Mouse (Mus musculus): ENCODE results near the gene Cd247. TPM values are rescaled to one million over a fixed set of nuclear protein-coding genes. Genes with fewer than 3 reads are reported as not detected.

The Cd247 gene
- polyA plus RNA-seq, 1 experiment from 2014 or later, result 2.2 TPM

DNA sequence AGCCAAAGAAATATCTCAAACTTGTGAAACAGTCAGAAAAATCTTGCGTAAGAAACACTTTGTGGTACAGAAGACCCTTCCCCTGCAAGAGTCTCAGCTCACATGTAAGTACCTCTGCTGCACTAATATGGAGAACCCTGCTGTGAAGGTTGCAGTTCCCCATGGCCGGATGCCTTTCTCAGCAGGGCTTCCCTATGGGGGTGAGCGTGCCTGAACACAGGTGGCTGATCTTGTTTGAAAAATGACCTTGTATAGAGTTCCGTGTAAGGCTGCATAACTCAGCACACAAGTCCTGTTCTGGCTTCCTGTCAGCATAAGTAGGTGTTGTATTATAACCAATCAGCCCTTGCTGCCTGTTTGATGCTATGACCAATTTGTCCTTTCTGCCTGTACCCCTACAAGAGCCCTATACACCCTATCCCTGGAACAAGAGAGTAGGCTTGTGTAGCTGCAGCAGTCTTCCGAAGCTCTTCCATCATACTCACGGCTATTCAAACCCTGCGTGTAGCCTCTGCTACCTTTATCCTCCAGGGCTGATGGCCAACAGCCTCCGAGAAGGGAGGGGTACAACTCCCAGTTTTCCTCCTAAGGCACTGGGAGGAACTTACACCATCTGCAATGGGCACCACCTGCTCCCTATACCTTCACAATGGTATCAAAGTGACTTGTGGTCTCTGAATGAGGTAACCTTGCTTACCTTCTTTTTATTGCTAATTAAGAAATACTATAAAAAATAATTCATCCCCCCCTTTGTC is 93.8 kb downstream of the Cd247 start:
- DNase-seq (ENCODE audit: low spot score), result no peak
- 72% methylated on average over 8 of the region's 8 CpGs for WGBS
- Histone ChIP-seq H3K27me3 (ENCODE audit: control insufficient read depth, insufficient read depth, low read length) (no peaks in the 10 kb centered on the region), H3K9ac (replicated peaks; ENCODE audit: low read length) (no peak overlapping the region), H3K9me3 (replicated peaks; ENCODE audit: control insufficient read depth, low read length) (no peaks in the 10 kb centered on the region), H3K4me2 (ENCODE audit: low read depth, low read length) (no peak overlapping the region), H3K4me1 (ENCODE audit: control insufficient read depth, insufficient read depth, low read length) (no peaks in the 10 kb centered on the region), H3K4me3 (ENCODE audit: low read depth, low read length) (no peak overlapping the region), H3K27ac (replicated peaks; ENCODE audit: low read depth, low read length) (no peak overlapping the region), H3K36me3 (replicated peaks; ENCODE audit: control insufficient read depth, insufficient read depth, low read depth, low read length) (no peaks in the 10 kb centered on the region)
- no peak for ATAC-seq (replicated peaks; ENCODE audit: insufficient number of reproducible peaks, low FRiP score, low TSS enrichment, low read depth)

DNA sequence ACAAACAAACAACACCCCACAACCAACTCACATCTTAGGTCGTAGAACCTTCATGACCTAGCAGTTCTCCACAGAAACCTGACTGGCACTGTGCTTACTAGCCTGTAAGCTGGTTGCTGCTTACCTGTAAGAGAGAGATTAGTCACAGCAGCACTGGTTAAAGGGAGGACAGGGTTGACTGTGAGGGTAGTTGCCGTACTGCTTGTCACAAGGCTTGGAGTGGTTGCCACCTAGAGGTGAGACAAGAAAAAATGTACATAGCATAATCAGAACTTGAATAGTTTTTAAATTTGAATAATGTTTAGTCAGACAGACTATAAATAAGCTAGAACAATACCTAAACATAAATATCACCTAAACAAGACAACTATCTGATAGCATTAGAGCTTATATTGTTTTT is 103.2 kb downstream of the Cd247 start:
- no peak overlapping the region for H3K4me2 ChIP-seq (ENCODE audit: low read depth, low read length)
- H3K9ac ChIP-seq (replicated peaks; ENCODE audit: low read length), result no peak overlapping the region
- 80% methylated on average over 2 of the region's 2 CpGs for WGBS
- no peaks in the 10 kb centered on the region for H3K4me1 ChIP-seq (ENCODE audit: control insufficient read depth, insufficient read depth, low read length)
- H3K4me3 ChIP-seq (ENCODE audit: low read depth, low read length), result no peak overlapping the region
- DNase-seq (ENCODE audit: low spot score) (no peak), ATAC-seq (replicated peaks; ENCODE audit: insufficient number of reproducible peaks, low FRiP score, low TSS enrichment, low read depth) (no peak)
- no peaks in the 10 kb centered on the region for H3K9me3 ChIP-seq (replicated peaks; ENCODE audit: control insufficient read depth, low read length)
- no peak overlapping the region for H3K27ac ChIP-seq (replicated peaks; ENCODE audit: low read depth, low read length)
- no peaks in the 10 kb centered on the region for H3K27me3 ChIP-seq (ENCODE audit: control insufficient read depth, insufficient read depth, low read length)
- H3K36me3 ChIP-seq (replicated peaks; ENCODE audit: control insufficient read depth, insufficient read depth, low read depth, low read length), result no peaks in the 10 kb centered on the region

DNA sequence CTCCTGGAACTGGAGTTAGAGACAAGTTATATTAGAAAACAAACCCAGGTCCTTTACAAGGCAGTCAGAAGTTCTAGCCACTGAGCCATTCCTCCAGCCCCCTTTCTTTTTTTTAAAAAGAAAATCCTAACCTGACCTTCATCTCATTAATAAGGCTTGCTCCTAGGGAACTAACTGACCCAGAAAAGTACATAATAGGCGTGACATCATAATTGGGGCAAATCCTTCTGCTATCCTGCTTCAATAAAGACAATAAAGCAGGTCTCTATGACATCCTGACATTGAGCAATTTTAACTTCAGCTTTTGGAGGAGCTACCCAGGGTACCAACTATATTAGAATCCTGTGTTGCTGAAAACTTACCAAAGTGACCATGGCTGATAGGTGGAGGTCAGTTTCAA is 115.1 kb downstream of the Cd247 start:
- no peak overlapping the region for H3K9ac ChIP-seq (replicated peaks; ENCODE audit: low read length)
- H3K4me2 ChIP-seq (ENCODE audit: low read depth, low read length), result no peak overlapping the region
- H3K4me3 ChIP-seq (ENCODE audit: low read depth, low read length), result no peak overlapping the region
- no peaks in the 10 kb centered on the region for H3K27me3 ChIP-seq (ENCODE audit: control insufficient read depth, insufficient read depth, low read length)
- WGBS, result 64% methylated on average over 1 of the region's 1 CpGs
- no peaks in the 10 kb centered on the region; the same call in 1 of the 2 replicates for H3K36me3 ChIP-seq (replicated peaks; ENCODE audit: control insufficient read depth, insufficient read depth, low read depth, low read length)
- DNase-seq (ENCODE audit: low spot score) (no peak), ATAC-seq (replicated peaks; ENCODE audit: insufficient number of reproducible peaks, low FRiP score, low TSS enrichment, low read depth) (no peak)
- H3K9me3 ChIP-seq (replicated peaks; ENCODE audit: control insufficient read depth, low read length), result no peaks in the 10 kb centered on the region
- no peak overlapping the region for H3K27ac ChIP-seq (replicated peaks; ENCODE audit: low read depth, low read length)
- H3K4me1 ChIP-seq (ENCODE audit: control insufficient read depth, insufficient read depth, low read length), result no peaks in the 10 kb centered on the region

DNA sequence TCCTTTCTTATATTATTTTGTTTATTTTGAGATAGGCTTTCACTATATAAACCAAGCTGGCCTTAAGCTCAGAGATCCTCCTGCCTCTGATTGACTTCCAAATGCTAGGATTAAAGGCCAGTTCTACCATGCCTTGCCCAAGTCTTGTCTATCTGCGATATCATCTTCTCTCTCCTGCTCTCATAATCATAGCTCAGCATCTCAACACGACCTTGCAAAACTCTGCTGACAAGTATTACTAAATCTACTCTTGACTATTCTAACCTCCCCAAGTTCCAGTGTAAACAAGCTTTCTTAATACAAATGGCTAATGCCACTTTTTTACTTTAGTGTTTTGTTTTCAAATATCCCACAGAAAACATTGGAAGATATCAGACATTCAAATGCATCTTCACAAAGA is 119.7 kb downstream of the Cd247 start:
- Histone ChIP-seq H3K9me3 (replicated peaks; ENCODE audit: control insufficient read depth, low read length) (no peaks in the 10 kb centered on the region), H3K4me2 (ENCODE audit: low read depth, low read length) (no peak overlapping the region), H3K36me3 (replicated peaks; ENCODE audit: control insufficient read depth, insufficient read depth, low read depth, low read length) (no peaks in the 10 kb centered on the region; the same call in 1 of the 2 replicates), H3K27me3 (ENCODE audit: control insufficient read depth, insufficient read depth, low read length) (no peaks in the 10 kb centered on the region), H3K4me3 (ENCODE audit: low read depth, low read length) (no peak overlapping the region), H3K4me1 (ENCODE audit: control insufficient read depth, insufficient read depth, low read length) (no peaks in the 10 kb centered on the region), H3K27ac (replicated peaks; ENCODE audit: low read depth, low read length) (no peak overlapping the region), H3K9ac (replicated peaks; ENCODE audit: low read length) (no peak overlapping the region)
- no peak for DNase-seq (ENCODE audit: low spot score)
- 96% methylated on average over 2 of the region's 2 CpGs for WGBS
- no peak for ATAC-seq (replicated peaks; ENCODE audit: insufficient number of reproducible peaks, low FRiP score, low TSS enrichment, low read depth)

DNA sequence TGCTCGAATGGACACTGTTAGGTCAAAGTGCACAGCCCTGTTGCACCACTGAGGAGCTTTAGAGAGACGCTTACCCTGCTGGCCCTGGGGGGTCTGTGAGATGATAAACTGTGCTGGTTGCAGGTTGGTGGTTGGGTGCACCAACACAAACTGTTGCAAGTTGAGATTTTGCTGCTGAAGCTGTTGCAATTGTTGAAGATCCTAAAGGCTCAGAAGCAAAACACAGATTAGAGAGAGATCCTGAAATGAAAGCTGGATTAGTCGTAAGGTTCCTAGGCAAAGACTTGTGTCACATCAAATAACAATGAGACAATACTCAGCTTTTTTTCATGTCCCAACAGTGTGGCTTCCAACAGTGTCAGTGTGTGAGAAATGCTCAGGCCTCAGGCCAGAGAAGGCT is 120.3 kb downstream of the Cd247 start:
- 78% methylated on average over 3 of the region's 3 CpGs for WGBS
- no peaks in the 10 kb centered on the region for H3K4me1 ChIP-seq (ENCODE audit: control insufficient read depth, insufficient read depth, low read length)
- no peaks in the 10 kb centered on the region; the same call in 1 of the 2 replicates for H3K36me3 ChIP-seq (replicated peaks; ENCODE audit: control insufficient read depth, insufficient read depth, low read depth, low read length)
- H3K4me2 ChIP-seq (ENCODE audit: low read depth, low read length), result no peak overlapping the region
- no peaks in the 10 kb centered on the region for H3K27me3 ChIP-seq (ENCODE audit: control insufficient read depth, insufficient read depth, low read length)
- ATAC-seq (replicated peaks; ENCODE audit: insufficient number of reproducible peaks, low FRiP score, low TSS enrichment, low read depth) (no peak), DNase-seq (ENCODE audit: low spot score) (no peak)
- H3K9ac ChIP-seq (replicated peaks; ENCODE audit: low read length), result no peak overlapping the region
- no peaks in the 10 kb centered on the region for H3K9me3 ChIP-seq (replicated peaks; ENCODE audit: control insufficient read depth, low read length)
- no peak overlapping the region for H3K27ac ChIP-seq (replicated peaks; ENCODE audit: low read depth, low read length)
- H3K4me3 ChIP-seq (ENCODE audit: low read depth, low read length), result no peak overlapping the region

DNA sequence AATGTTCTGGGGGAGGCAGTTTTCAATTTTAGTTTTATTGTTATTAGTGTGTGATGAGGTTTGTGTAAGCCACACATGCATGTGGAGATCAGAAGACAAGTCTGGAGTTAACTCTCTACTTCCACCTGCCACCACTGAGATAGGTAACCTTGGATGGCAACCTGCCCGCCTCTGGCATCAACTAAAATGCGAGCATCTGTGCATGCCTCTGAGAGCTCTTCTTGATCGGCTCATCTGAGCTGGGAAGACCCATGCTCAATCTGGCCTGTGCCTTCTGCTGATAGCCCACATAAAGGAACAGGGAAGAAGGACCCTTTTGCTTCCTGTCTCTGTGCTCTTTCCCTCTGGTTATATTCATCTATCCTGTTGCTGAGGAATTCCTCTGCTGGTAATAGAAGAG is 121.0 kb downstream of the Cd247 start:
- 84% methylated on average over 3 of the region's 3 CpGs for WGBS
- Histone ChIP-seq H3K36me3 (replicated peaks; ENCODE audit: control insufficient read depth, insufficient read depth, low read depth, low read length) (no peaks in the 10 kb centered on the region; the same call in 1 of the 2 replicates), H3K9me3 (replicated peaks; ENCODE audit: control insufficient read depth, low read length) (no peaks in the 10 kb centered on the region), H3K4me3 (ENCODE audit: low read depth, low read length) (no peak overlapping the region), H3K27ac (replicated peaks; ENCODE audit: low read depth, low read length) (no peak overlapping the region), H3K27me3 (ENCODE audit: control insufficient read depth, insufficient read depth, low read length) (no peaks in the 10 kb centered on the region), H3K9ac (replicated peaks; ENCODE audit: low read length) (no peak overlapping the region), H3K4me1 (ENCODE audit: control insufficient read depth, insufficient read depth, low read length) (no peaks in the 10 kb centered on the region), H3K4me2 (ENCODE audit: low read depth, low read length) (no peak overlapping the region)
- no peak for DNase-seq (ENCODE audit: low spot score)
- ATAC-seq (replicated peaks; ENCODE audit: insufficient number of reproducible peaks, low FRiP score, low TSS enrichment, low read depth), result no peak

DNA sequence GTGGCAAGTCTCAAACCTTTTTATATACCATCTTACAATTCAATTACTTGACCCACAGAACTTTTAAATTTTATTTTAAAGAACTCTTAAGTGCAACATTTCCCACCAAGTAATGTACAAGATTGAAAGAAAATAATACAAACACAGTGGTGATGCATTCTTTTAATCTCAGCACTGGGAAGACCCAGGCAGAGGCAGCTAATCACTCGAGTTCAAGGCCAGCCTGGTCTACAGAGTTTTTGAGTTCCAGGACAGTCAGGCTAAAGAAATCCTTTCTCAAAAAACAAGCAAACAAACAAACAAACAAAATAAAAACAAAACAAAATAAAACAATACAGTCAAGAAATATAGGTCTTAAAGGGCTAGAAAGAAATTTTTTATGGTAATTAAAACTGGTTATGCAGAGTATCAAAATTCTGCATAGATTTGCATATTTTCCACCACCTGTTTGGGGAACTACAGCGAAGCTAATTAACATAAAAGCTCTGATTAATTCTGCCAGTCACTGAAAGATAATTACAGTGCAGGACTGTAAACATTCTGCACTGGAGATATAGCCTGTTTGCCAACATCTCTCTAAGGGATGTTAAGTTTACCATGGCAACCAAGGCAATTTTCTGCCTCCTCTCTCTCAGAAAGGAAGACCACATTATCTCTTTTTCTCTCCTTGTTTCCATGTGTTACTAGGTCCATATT is 125.4 kb downstream of the Cd247 start:
- H3K27ac ChIP-seq (replicated peaks; ENCODE audit: low read depth, low read length), result no peak overlapping the region
- no peaks in the 10 kb centered on the region for H3K4me1 ChIP-seq (ENCODE audit: control insufficient read depth, insufficient read depth, low read length)
- ATAC-seq (replicated peaks; ENCODE audit: insufficient number of reproducible peaks, low FRiP score, low TSS enrichment, low read depth), result no peak
- H3K9ac ChIP-seq (replicated peaks; ENCODE audit: low read length), result no peak overlapping the region
- no peak overlapping the region for H3K4me3 ChIP-seq (ENCODE audit: low read depth, low read length)
- H3K4me2 ChIP-seq (ENCODE audit: low read depth, low read length), result no peak overlapping the region
- H3K9me3 ChIP-seq (replicated peaks; ENCODE audit: control insufficient read depth, low read length), result no peaks in the 10 kb centered on the region
- no peaks in the 10 kb centered on the region for H3K36me3 ChIP-seq (replicated peaks; ENCODE audit: control insufficient read depth, insufficient read depth, low read depth, low read length)
- DNase-seq (ENCODE audit: low spot score), result no peak
- no peaks in the 10 kb centered on the region for H3K27me3 ChIP-seq (ENCODE audit: control insufficient read depth, insufficient read depth, low read length)
- 82% methylated on average over 2 of the region's 2 CpGs for WGBS

DNA sequence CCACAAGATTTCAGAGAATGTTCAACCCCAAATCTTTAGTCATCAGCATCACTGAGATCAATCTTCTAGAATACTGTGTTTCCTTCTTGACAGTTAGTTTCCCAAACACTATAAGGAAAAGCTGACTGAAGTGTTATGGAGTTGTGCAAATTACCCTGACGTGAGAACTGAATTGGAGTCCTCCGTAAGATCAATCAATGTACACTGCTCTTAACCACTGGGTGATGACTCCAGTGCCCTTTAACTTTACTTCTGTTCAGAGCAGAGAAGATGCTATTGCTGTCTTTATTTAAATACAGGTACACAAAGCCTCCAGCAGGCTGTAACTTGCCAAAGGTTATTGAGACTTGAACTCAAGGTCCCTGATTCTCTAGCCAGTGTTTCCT is 125.9 kb downstream of the Cd247 start:
- WGBS, result 91% methylated on average over 2 of the region's 2 CpGs
- no peak for ATAC-seq (replicated peaks; ENCODE audit: insufficient number of reproducible peaks, low FRiP score, low TSS enrichment, low read depth)
- Histone ChIP-seq H3K4me3 (ENCODE audit: low read depth, low read length) (no peak overlapping the region), H3K4me2 (ENCODE audit: low read depth, low read length) (no peak overlapping the region), H3K9ac (replicated peaks; ENCODE audit: low read length) (no peak overlapping the region), H3K9me3 (replicated peaks; ENCODE audit: control insufficient read depth, low read length) (no peaks in the 10 kb centered on the region), H3K36me3 (replicated peaks; ENCODE audit: control insufficient read depth, insufficient read depth, low read depth, low read length) (no peaks in the 10 kb centered on the region), H3K27ac (replicated peaks; ENCODE audit: low read depth, low read length) (no peak overlapping the region), H3K27me3 (ENCODE audit: control insufficient read depth, insufficient read depth, low read length) (no peaks in the 10 kb centered on the region), H3K4me1 (ENCODE audit: control insufficient read depth, insufficient read depth, low read length) (no peaks in the 10 kb centered on the region)
- DNase-seq (ENCODE audit: low spot score), result no peak

Data from embryonic facial prominence, embryonic 11.5 days (tissue).